Mouse (Mus musculus): ENCODE data around the gene Hpcal1.

Gene Hpcal1

GRCm38 (mm10) chr12:17688913-17689312 lies 1.7 kb upstream of the Hpcal1 start:
- DNase-seq = no peak

- no peak for DNase-seq
These were observed 609 bp upstream of the Hpcal1 start for GRCm38 (mm10) chr12:17689931-17690563.

- DNase-seq = peak; percentile 34 to 55
These were observed 742 bp downstream of the Hpcal1 start for GRCm38 (mm10) chr12:17691320-17691876.

- peak; percentile 53 to 61 for DNase-seq
These were observed 1.2 kb downstream of the Hpcal1 start for GRCm38 (mm10) chr12:17691891-17692321.

- no peak for DNase-seq
These were observed 1.7 kb downstream of the Hpcal1 start for GRCm38 (mm10) chr12:17692356-17692755.

DNA sequence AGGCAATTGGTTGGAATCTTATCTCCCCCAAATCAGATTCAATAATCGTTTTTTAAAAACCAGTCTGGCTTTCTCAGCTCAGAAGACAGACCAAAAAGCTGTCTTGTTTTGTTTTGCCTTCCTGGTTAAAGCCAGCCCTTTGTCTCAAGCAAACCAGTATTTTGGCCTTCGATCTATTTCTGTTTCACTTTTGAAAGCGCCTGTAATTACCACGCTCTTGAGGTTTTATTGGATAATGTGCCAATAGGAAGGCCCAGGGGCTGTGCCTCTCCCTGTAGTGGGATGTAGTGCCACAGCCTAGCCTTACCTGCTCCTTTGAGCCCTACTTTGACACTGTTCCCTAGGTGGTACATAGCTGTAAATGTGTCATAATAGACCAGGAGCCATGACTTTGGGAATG lies 2.3 kb downstream of the Hpcal1 start:
- peak in 1 of 2 experiments; percentile 46 for DNase-seq

GRCm38 (mm10) chr12:17694589-17695115 lies 4.0 kb downstream of the Hpcal1 start:
- DNase-seq = peak in 1 of 2 experiments; percentile 28

DNA sequence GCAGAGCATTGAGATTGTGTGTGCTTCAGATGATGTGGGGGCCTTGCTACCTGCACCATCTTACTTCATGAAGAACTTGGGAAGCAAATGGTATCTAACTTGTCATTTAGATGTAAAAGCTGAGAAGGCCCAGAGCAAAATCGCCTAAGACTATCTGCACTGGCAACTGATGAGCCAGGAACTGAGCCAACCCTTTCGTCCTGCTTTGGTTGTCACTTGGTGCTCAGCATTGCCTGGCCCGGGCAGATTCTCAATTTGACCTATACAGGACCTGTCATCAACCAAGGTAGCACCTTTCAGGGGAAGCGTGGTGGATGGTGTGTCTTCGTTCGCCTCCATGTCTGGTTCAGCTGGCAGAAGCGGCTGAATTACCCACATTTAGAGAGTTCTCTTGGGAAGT lies 5.7 kb downstream of the Hpcal1 start:
- no peak for DNase-seq

- DNase-seq = no peak
These were observed 8.3 kb downstream of the Hpcal1 start for GRCm38 (mm10) chr12:17698934-17699333.

- DNase-seq = no peak
These were observed 8.8 kb downstream of the Hpcal1 start for GRCm38 (mm10) chr12:17699480-17699879.

- DNase-seq = no peak
These were observed 10.6 kb downstream of the Hpcal1 start for GRCm38 (mm10) chr12:17701131-17701720.

DNA sequence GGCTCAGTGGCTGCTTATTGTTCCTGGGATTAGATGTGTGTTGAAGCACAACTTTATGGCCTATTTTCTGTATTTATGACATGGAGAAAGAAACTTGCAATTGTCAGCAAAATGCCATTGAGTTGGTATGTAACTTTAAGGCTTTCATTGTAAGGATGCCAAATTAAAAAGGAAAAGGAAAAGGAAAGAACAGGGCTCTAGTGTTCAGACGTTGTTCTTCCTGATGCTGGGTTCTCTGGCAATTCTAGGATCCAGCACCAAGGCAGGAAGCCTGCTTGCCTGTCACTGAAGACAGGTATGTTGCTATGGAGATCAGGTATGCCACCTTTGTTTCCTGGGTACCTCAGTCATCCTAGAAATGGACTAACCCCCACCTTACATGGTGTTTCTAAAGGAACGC lies 11.1 kb downstream of the Hpcal1 start:
- no peak for DNase-seq

- DNase-seq = no peak
These were observed 11.7 kb downstream of the Hpcal1 start for GRCm38 (mm10) chr12:17702257-17702943.

GRCm38 (mm10) chr12:17702944-17703335 lies 12.3 kb downstream of the Hpcal1 start:
- no peak for DNase-seq

- no peak for DNase-seq
These were observed 13.2 kb downstream of the Hpcal1 start for GRCm38 (mm10) chr12:17703866-17704265.

- no peak for DNase-seq
These were observed 16.8 kb downstream of the Hpcal1 start for GRCm38 (mm10) chr12:17707472-17707871.

GRCm38 (mm10) chr12:17709451-17709850 lies 18.8 kb downstream of the Hpcal1 start:
- DNase-seq = no peak

GRCm38 (mm10) chr12:17709926-17710746 lies 19.5 kb downstream of the Hpcal1 start:
- DNase-seq = no peak

- DNase-seq = no peak
These were observed 20.1 kb downstream of the Hpcal1 start for GRCm38 (mm10) chr12:17710747-17711092.

GRCm38 (mm10) chr12:17711731-17712388 lies 21.2 kb downstream of the Hpcal1 start:
- DNase-seq = peak; percentile 42 to 60

DNA sequence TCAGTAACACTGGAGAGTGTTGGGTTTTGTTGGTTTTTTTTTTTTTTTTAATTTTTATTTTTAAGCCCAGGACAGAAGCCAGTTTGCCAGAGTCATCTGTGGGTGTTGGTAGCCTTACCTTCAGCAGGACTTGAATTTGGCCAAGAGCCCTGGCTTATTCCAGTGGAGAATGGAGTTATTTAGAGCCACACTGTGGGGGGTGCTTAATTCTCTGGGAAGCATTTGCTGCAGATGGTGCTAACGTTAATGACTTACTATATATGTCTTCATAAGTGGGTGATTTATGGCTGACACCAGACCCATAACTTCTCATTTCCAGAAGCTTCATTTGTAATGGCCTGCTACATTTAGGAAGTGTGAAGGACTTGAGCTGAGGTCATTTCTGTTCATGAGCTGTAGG lies 21.9 kb downstream of the Hpcal1 start:
- no peak for DNase-seq

Measured in lung, adult 18-20 months (tissue).